Comparison of ENCODE assay signal across 10 mouse cellular contexts in the genomic region with DNA sequence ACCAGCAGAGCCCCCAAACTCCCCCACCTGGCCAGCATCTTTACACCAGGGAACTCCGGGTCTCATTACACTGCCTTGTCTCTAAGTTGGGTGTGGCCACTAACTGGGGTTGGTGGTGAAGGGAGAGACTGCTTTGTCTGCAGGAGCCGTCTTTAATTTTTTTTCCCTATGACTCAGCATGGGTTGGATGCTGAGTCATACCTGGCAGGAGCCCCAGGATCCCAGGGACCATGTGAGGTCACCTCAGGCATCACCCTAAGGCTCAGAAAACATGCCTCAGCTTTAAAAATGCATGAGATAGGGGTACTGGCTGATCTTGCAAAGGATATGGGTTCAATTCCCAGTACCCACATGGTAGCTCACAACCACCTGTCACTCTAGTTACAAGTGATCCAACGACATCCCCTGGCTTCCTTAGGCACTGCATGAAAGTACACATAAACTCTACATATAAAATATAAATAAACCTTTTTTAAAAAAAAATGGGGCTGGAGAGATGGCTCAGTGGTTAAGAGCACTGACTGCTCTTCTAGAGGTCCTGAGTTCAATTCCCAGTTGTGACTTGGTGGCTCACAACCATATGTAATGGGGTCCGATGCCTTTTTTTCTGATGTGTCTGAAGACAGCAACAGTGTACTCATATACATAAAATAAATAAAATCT. TPM values are rescaled to one million over a fixed set of nuclear protein-coding genes. Genes with fewer than 3 reads are reported as not detected.
DNase-seq lines count a peak whose midpoint lies in the region; ATAC-seq and TF ChIP-seq lines count a peak whose summit lies in the region.
"Had no signal": no experiment of that assay in that cellular context is flagged by ENCODE, and none has a peak within 500 bp of the region (broad histone marks: within the 10 kb centered on the region; RNA-seq: fewer than 3 reads in every experiment).

No protein-coding gene starts in this region.

- no peak overlapping the region for H3K4me3 ChIP-seq in myocyte
- H3K4me3 ChIP-seq: liver, embryonic 15.5 days; midbrain, embryonic 12.5 days had no signal

- H3K79me2 ChIP-seq in myocyte (ENCODE audit: control insufficient read depth, insufficient read depth), result no peaks in the 10 kb centered on the region

- no peak overlapping the region for H3ac ChIP-seq in myocyte (ENCODE audit: control insufficient read depth, insufficient read length)

- no peak for ATAC-seq in inflammation-experienced regulatory T-cells, adult 6 months

- no peak overlapping the region for H3K4me2 ChIP-seq in myocyte (ENCODE audit: low read depth)
- H3K4me2 ChIP-seq: liver, embryonic 15.5 days; midbrain, embryonic 12.5 days had no signal

- no peak for TF ChIP-seq POLR2A in myocyte (IDR thresholded peaks at IDR 0.05; ENCODE audit: insufficient read length, low read depth)

- peak; percentile 35 for DNase-seq in spleen, adult 12 weeks (ENCODE audit: low spot score)
- DNase-seq in spleen, adult 18-20 months, result no peak
- DNase-seq in MEL-GATA-1-ER (ENCODE audit: extremely low read depth, low read depth), result peak; percentile 69
- DNase-seq in c-Kit-positive CD71-negative TER-119-negative erythroid progenitor cells, embryonic 14.5 days (ENCODE audit: low read depth), result peak; percentile 26
- no peak for DNase-seq in kidney, adult 8-10 months
- no peak for DNase-seq in thymus, postnatal 36 days

- H3K36me3 ChIP-seq in myocyte (ENCODE audit: control insufficient read depth, insufficient read depth), result no peaks in the 10 kb centered on the region
- H3K36me3 ChIP-seq: liver, embryonic 15.5 days; midbrain, embryonic 12.5 days had no signal

- no peaks in the 10 kb centered on the region for H3K27me3 ChIP-seq in myocyte (ENCODE audit: control insufficient read depth, insufficient read depth, insufficient read length)
- H3K27me3 ChIP-seq: liver, embryonic 15.5 days; midbrain, embryonic 12.5 days had no signal

TF ChIP-seq in myocyte, 11 proteins besides CTCF, POLR2A, EP300 and RAD21:
- no peak for TF ChIP-seq MYOG (IDR thresholded peaks at IDR 0.05; ENCODE audit: control insufficient read depth in 1 of 3, insufficient read depth in 1 of 3, insufficient read length in 2 of 3, low read depth in 2 of 3)
- peak in 1 of 3 experiments; percentile 14 for TF ChIP-seq MYOD1 (IDR thresholded peaks at IDR 0.05; ENCODE audit: control insufficient read depth in 1 of 3, insufficient read length in 2 of 3, low read depth in 2 of 3)
- TF ChIP-seq POLR2AphosphoS2 (IDR thresholded peaks at IDR 0.05; ENCODE audit: insufficient read length, low read depth), result no peak
- no peak for TF ChIP-seq SRF (IDR thresholded peaks at IDR 0.05; ENCODE audit: control insufficient read depth, insufficient read length, low read depth)
- TF ChIP-seq TCF3 (IDR thresholded peaks at IDR 0.05; ENCODE audit: insufficient read length, low read depth), result no peak
- TF ChIP-seq CEBPB (IDR thresholded peaks at IDR 0.05; ENCODE audit: insufficient read depth, poor library complexity, severe bottlenecking), result no peak
- TF ChIP-seq MAX (IDR thresholded peaks at IDR 0.05; ENCODE audit: low read depth), result no peak
- no peak for TF ChIP-seq E2F4 (IDR thresholded peaks at IDR 0.05; ENCODE audit: insufficient read depth)
- no peak for TF ChIP-seq REST (IDR thresholded peaks at IDR 0.05; ENCODE audit: insufficient read depth, insufficient read length)
- TF ChIP-seq USF1 (IDR thresholded peaks at IDR 0.05; ENCODE audit: low read depth), result peak; percentile 28
- no peak for TF ChIP-seq TCF12 (IDR thresholded peaks at IDR 0.05; ENCODE audit: insufficient read depth, poor library complexity, severe bottlenecking)

RNA-seq across cellular contexts. Expression of a gene that starts 50.2 kb away (rescaled TPM):
- 2.7 TPM for polyA plus RNA-seq in myocyte (2012; fragmentation: generic; extraction: Trizol)
- polyA plus RNA-seq in inflammation-experienced regulatory T-cells, adult 6 months (2017; shearing (Covaris generic)), result 1 to 10 TPM; 1.1 to 8.5 (median 2.2) TPM

RNA-seq across cellular contexts. Expression of a gene that starts 52.1 kb away (rescaled TPM):
- polyA plus RNA-seq in myocyte (2012; fragmentation: generic; extraction: Trizol), result 0.32 TPM
- 1 to 10 TPM in 1 of 3 experiments, under 1 TPM in 1, not detected in 1; 0.54 to 1.0 TPM for polyA plus RNA-seq in inflammation-experienced regulatory T-cells, adult 6 months (2017; shearing (Covaris generic))

RNA-seq across cellular contexts. Expression of a gene that starts 59.9 kb away (rescaled TPM):
- polyA plus RNA-seq in myocyte (2012; fragmentation: generic; extraction: Trizol), result 2.1 TPM
- polyA plus RNA-seq in inflammation-experienced regulatory T-cells, adult 6 months (2017; shearing (Covaris generic)), result 10 to 100 TPM; 43.8 to 60.5 (median 53.2) TPM

Comparison
In these comparisons a context has a peak if more than half of its experiments do, and no peak if none do; other contexts are left out.
1. DNase-seq: peak in spleen, adult 12 weeks (single experiment), MEL-GATA-1-ER (single experiment) and c-Kit-positive CD71-negative TER-119-negative erythroid progenitor cells, embryonic 14.5 days (single experiment); none in spleen, adult 18-20 months (0 of 2), kidney, adult 8-10 months (0 of 2) and thymus, postnatal 36 days (0 of 2).
2. RNA of a gene that starts 59.9 kb away (polyA plus RNA-seq): 43.8 to 60.5 TPM in inflammation-experienced regulatory T-cells, adult 6 months; 2.1 TPM in myocyte (single experiment); every median in the first group is over 10 times any median in the second.